ENCODE assay signal across 11 mouse cellular contexts in the genomic region with DNA sequence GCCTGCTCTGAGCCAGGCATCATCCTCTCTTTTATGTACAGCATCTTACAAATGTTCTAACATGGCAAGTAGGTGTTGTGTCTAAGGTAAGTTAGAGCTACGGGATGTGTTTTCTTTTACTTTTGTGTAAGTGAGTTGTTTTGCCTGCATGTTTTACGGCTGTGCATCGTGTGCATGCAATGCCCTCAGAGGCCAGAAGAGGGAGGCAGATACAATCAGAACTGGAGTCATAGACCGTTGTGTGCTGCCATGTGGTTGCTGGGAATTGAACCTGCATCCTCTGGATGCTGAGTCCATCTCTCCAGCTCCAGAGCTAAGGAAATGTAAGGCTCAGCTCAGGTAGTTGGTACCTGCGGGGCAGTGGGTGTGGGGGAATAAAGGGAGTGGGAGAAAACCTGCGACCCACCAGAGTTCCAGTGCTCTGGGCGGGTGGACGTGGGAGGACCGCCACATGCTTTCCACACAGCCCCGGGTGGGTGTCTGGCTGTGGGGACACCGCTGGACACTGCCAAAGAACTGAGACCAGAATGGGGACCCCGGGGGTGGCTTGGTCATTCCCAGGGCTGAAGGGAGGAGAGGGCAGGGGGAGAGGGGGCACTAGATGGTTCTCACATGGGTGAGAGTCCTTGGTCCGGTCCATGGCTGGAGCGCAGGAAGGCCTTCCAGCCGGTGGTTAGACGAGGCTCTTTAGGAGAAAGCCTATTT.
DNase-seq lines count a peak whose midpoint lies in the region; ATAC-seq and TF ChIP-seq lines count a peak whose summit lies in the region.
"Had no signal": no experiment of that assay in that cellular context is flagged by ENCODE, and none has a peak within 500 bp of the region (broad histone marks: within the 10 kb centered on the region; RNA-seq: fewer than 3 reads in every experiment).

No protein-coding gene starts in this region.

- no peaks in the 10 kb centered on the region for H3K79me2 ChIP-seq in MEL (ENCODE audit: control insufficient read depth, insufficient read depth, low read length, poor library complexity)

- no peak overlapping the region for H3K4me2 ChIP-seq in liver, embryonic 11.5 days
- no peak overlapping the region for H3K4me2 ChIP-seq in liver, embryonic 12.5 days
- H3K4me2 ChIP-seq in hindbrain, embryonic 14.5 days (replicated peaks) = no peak overlapping the region
- H3K4me2 ChIP-seq: limb, embryonic 12.5 days had no signal

- DNase-seq in gastrocnemius, adult 2 months = no peak
- DNase-seq in gastrocnemius, postnatal 10 days = no peak
- no peak for DNase-seq in liver, embryonic 11.5 days (ENCODE audit: low spot score)
- peak; percentile 13 for DNase-seq in MEL (ENCODE audit: low read depth, low spot score)
- peak; percentile 8 for DNase-seq in lung, postnatal 14 days
- no peak for DNase-seq in right cerebral cortex, adult 2 months (ENCODE audit: low spot score in 2 of 2)
- DNase-seq in hindbrain, embryonic 14.5 days (ENCODE audit: low spot score) = no peak

- no peaks in the 10 kb centered on the region for H3K36me3 ChIP-seq in liver, embryonic 11.5 days (ENCODE audit: control insufficient read depth, insufficient read depth, low read length)
- no peaks in the 10 kb centered on the region for H3K36me3 ChIP-seq in liver, embryonic 12.5 days
- no peaks in the 10 kb centered on the region for H3K36me3 ChIP-seq in MEL (ENCODE audit: control insufficient read depth in 1 of 2, insufficient read depth in 2 of 2, low read length in 2 of 2)
- H3K36me3 ChIP-seq in hindbrain, embryonic 14.5 days (replicated peaks; ENCODE audit: control insufficient read depth, insufficient read depth) = no peaks in the 10 kb centered on the region
- H3K36me3 ChIP-seq: G1E; limb, embryonic 12.5 days had no signal

- peak; percentile 10 for TF ChIP-seq RAD21 in MEL (IDR thresholded peaks at IDR 0.05; ENCODE audit: low read depth, low read length)

- no peaks in the 10 kb centered on the region for H3K9me3 ChIP-seq in liver, embryonic 11.5 days (ENCODE audit: control insufficient read depth, low read length)
- 0 out of 2 replicates have a peak, but pooled peaks cover 3% of the 10 kb centered on the region for H3K9me3 ChIP-seq in liver, embryonic 12.5 days (replicated peaks)
- no peaks in the 10 kb centered on the region for H3K9me3 ChIP-seq in MEL (replicated peaks; ENCODE audit: insufficient read depth, low read length)
- no peaks in the 10 kb centered on the region for H3K9me3 ChIP-seq in hindbrain, embryonic 14.5 days (ENCODE audit: control insufficient read depth, low read length)

- WGBS in liver, embryonic 11.5 days = 83% methylated on average over 16 of the region's 16 CpGs
- 77% methylated on average over 16 of the region's 16 CpGs for WGBS in liver, embryonic 12.5 days (ENCODE audit: insufficient replicate concordance)
- WGBS in hindbrain, embryonic 14.5 days = 91% methylated on average over 16 of the region's 16 CpGs

- TF ChIP-seq POLR2A in MEL (IDR thresholded peaks at IDR 0.05; ENCODE audit: control insufficient read depth in 1 of 2, insufficient read depth in 1 of 2, low read depth in 1 of 2, low read length in 2 of 2, poor library complexity in 1 of 2) = no peak

- no peak overlapping the region for H3K27ac ChIP-seq in gastrocnemius, adult 2 months
- no peak overlapping the region for H3K27ac ChIP-seq in liver, embryonic 11.5 days (ENCODE audit: low read depth, low read length)
- no peak overlapping the region for H3K27ac ChIP-seq in liver, embryonic 12.5 days
- H3K27ac ChIP-seq in MEL (ENCODE audit: control insufficient read depth, low read depth, low read length) = no peak overlapping the region
- no peak overlapping the region for H3K27ac ChIP-seq in hindbrain, embryonic 14.5 days
- H3K27ac ChIP-seq: limb, embryonic 12.5 days had no signal

- 0 out of 2 replicates have a peak, but pooled peaks have one; percentile 18 for ATAC-seq in liver, embryonic 11.5 days (replicated peaks; ENCODE audit: low FRiP score)
- no peak for ATAC-seq in liver, embryonic 12.5 days
- no peak for ATAC-seq in hindbrain, embryonic 14.5 days (ENCODE audit: low FRiP score)
- ATAC-seq: inflammation-experienced regulatory T-cells, adult 6 months had no signal

- no peak overlapping the region for H3K9ac ChIP-seq in liver, embryonic 11.5 days (ENCODE audit: low read depth, low read length)
- no peak overlapping the region for H3K9ac ChIP-seq in liver, embryonic 12.5 days
- H3K9ac ChIP-seq in MEL (ENCODE audit: control insufficient read depth, low read depth, low read length, poor library complexity, severe bottlenecking) = no peak overlapping the region
- H3K9ac ChIP-seq in hindbrain, embryonic 14.5 days = no peak overlapping the region
- H3K9ac ChIP-seq: limb, embryonic 12.5 days had no signal

- H3K27me3 ChIP-seq in liver, embryonic 11.5 days (replicated peaks; ENCODE audit: control insufficient read depth, insufficient read depth, low read length) = no peaks in the 10 kb centered on the region
- H3K27me3 ChIP-seq in liver, embryonic 12.5 days (replicated peaks) = no peaks in the 10 kb centered on the region
- no peaks in the 10 kb centered on the region for H3K27me3 ChIP-seq in MEL (ENCODE audit: control insufficient read depth in 1 of 2, insufficient read depth in 2 of 2, low read length in 2 of 2)
- H3K27me3 ChIP-seq in hindbrain, embryonic 14.5 days (ENCODE audit: control insufficient read depth, insufficient read depth, low read length) = no peaks in the 10 kb centered on the region
- H3K27me3 ChIP-seq: limb, embryonic 12.5 days had no signal

- no peak for TF ChIP-seq EP300 in MEL (IDR thresholded peaks at IDR 0.05; ENCODE audit: low read depth in 1 of 2, low read length in 2 of 2)

- H3K4me3 ChIP-seq in gastrocnemius, adult 2 months = no peak overlapping the region
- H3K4me3 ChIP-seq in liver, embryonic 11.5 days (ENCODE audit: low read depth, low read length) = no peak overlapping the region
- no peak overlapping the region for H3K4me3 ChIP-seq in liver, embryonic 12.5 days
- no peak overlapping the region for H3K4me3 ChIP-seq in MEL (ENCODE audit: control insufficient read depth in 1 of 2, insufficient read depth in 1 of 2, low read depth in 2 of 2, low read length in 2 of 2)
- no peak overlapping the region for H3K4me3 ChIP-seq in hindbrain, embryonic 14.5 days (replicated peaks; ENCODE audit: low read length)
- H3K4me3 ChIP-seq: limb, embryonic 12.5 days had no signal

- intact Hi-C loops in gastrocnemius, adult 2 months (cut with DNase I) = loop anchor here (2.0 to 10.0 kb wide), 3 partner anchors 35 to 279 kb away; no protein-coding TSS in a partner anchor

- TF ChIP-seq CTCF in gastrocnemius, adult 2 months (IDR thresholded peaks at IDR 0.05) = peak; percentile 57
- TF ChIP-seq CTCF in MEL (IDR thresholded peaks at IDR 0.05 in 2 of 3, conservative IDR thresholded peaks at IDR 0.05 in 1 of 3; ENCODE audit: control insufficient read depth in 1 of 3, insufficient read depth in 1 of 3, low read depth in 2 of 3, low read length in 3 of 3, poor library complexity in 1 of 3, severe bottlenecking in 1 of 3) = peak; percentile 32 to 42 (median 34); a peak in 5 of 6 replicates

- no peaks in the 10 kb centered on the region for H3K4me1 ChIP-seq in liver, embryonic 11.5 days (replicated peaks; ENCODE audit: control insufficient read depth, insufficient read depth, low read length)
- no peaks in the 10 kb centered on the region for H3K4me1 ChIP-seq in liver, embryonic 12.5 days
- H3K4me1 ChIP-seq in MEL (ENCODE audit: control insufficient read depth in 1 of 2, insufficient read depth in 2 of 2, low read length in 2 of 2) = no peaks in the 10 kb centered on the region
- H3K4me1 ChIP-seq in hindbrain, embryonic 14.5 days (replicated peaks; ENCODE audit: control insufficient read depth, insufficient read depth, low read length) = no peaks in the 10 kb centered on the region
- H3K4me1 ChIP-seq: limb, embryonic 12.5 days had no signal

TF ChIP-seq in MEL, 35 proteins besides CTCF, POLR2A, EP300 and RAD21:
- no peak for TF ChIP-seq USF1 (IDR thresholded peaks at IDR 0.05; ENCODE audit: low read depth, low read length)
- no peak for TF ChIP-seq KAT2A (conservative IDR thresholded peaks at IDR 0.05; ENCODE audit: low read depth, low read length)
- no peak for TF ChIP-seq BHLHE40 (IDR thresholded peaks at IDR 0.05; ENCODE audit: borderline replicate concordance, low read depth, low read length)
- TF ChIP-seq SMC3 (IDR thresholded peaks at IDR 0.05; ENCODE audit: low read depth, low read length) = peak; percentile 35; the same call in 1 of the 2 replicates
- no peak for TF ChIP-seq ZNF384 (IDR thresholded peaks at IDR 0.05; ENCODE audit: low read depth, low read length)

Comparison
In these comparisons a context has a peak if more than half of its experiments do, and no peak if none do; other contexts are left out.
1. DNase-seq: peak in MEL (single experiment) and lung, postnatal 14 days (single experiment); none in gastrocnemius, adult 2 months (single experiment), gastrocnemius, postnatal 10 days (single experiment), liver, embryonic 11.5 days (single experiment), right cerebral cortex, adult 2 months (0 of 2) and hindbrain, embryonic 14.5 days (single experiment).